Mouse (Mus musculus) c-Kit-positive CD71-negative TER-119-negative erythroid progenitor cells, embryonic 14.5 days (primary cell): ENCODE measurements around the gene Nfe2l3.
A peak's percentile ranks its signal among the peaks of the same experiment; 100 is the strongest.
"Not testable (repeated sequence)": the region's sequence is repeated elsewhere in the genome, so short reads cannot be mapped to it uniquely, and the experiment has no call there.

Source experiments
- DNase-seq: peaks from one replicate; pipeline ENCODE4 v3.0.0-alpha.2; 2013; ENCODE audit warnings: low read depth

Gene Nfe2l3

GRCm38 (mm10) chr6:51452927-51453503 is 20.5 kb downstream of the Nfe2l3 start:
- no peak for DNase-seq

- no peak for DNase-seq
Observed at GRCm38 (mm10) chr6:51454949-51455348, 22.5 kb downstream of the Nfe2l3 start.

- DNase-seq: no peak
Observed at GRCm38 (mm10) chr6:51456198-51456597, 23.7 kb downstream of the Nfe2l3 start.

GRCm38 (mm10) chr6:51457283-51457682 is 24.8 kb downstream of the Nfe2l3 start:
- DNase-seq: no peak

GRCm38 (mm10) chr6:51457770-51458387 is 25.4 kb downstream of the Nfe2l3 start:
- no peak for DNase-seq

GRCm38 (mm10) chr6:51458925-51459312 is 26.4 kb downstream of the Nfe2l3 start:
- no peak for DNase-seq

- DNase-seq: no peak
Observed at GRCm38 (mm10) chr6:51459313-51460020, 27.0 kb downstream of the Nfe2l3 start.

GRCm38 (mm10) chr6:51460021-51460360 is 27.5 kb downstream of the Nfe2l3 start:
- no peak for DNase-seq

- DNase-seq: no peak
Observed at GRCm38 (mm10) chr6:51460363-51460762, 27.9 kb downstream of the Nfe2l3 start.

- DNase-seq: no peak
Observed at GRCm38 (mm10) chr6:51467649-51468048, 35.2 kb downstream of the Nfe2l3 start.

GRCm38 (mm10) chr6:51468891-51469561 is 36.6 kb downstream of the Nfe2l3 start:
- no peak for DNase-seq

- DNase-seq: peak; percentile 99
Observed at GRCm38 (mm10) chr6:51469715-51470310, 37.3 kb downstream of the Nfe2l3 start, which contains the start of gene Hnrnpa2b1. TSS of gene Hnrnpa2b1 (minus strand) at chr6:51469894.

GRCm38 (mm10) chr6:51470311-51471178 is 38.1 kb downstream of the Nfe2l3 start, which contains the start of gene Cbx3:
TSS of gene Cbx3 (plus strand) at chr6:51470360.
- DNase-seq: peak; percentile 85

- DNase-seq: no peak
Observed at GRCm38 (mm10) chr6:51471179-51471505, 38.7 kb downstream of the Nfe2l3 start.

- DNase-seq: no peak
Observed at GRCm38 (mm10) chr6:51471782-51472181, 39.3 kb downstream of the Nfe2l3 start.

- DNase-seq: no peak
Observed at GRCm38 (mm10) chr6:51472213-51472612, 39.7 kb downstream of the Nfe2l3 start.

GRCm38 (mm10) chr6:51479136-51479731 is 46.8 kb downstream of the Nfe2l3 start:
- no peak for DNase-seq

- no peak for DNase-seq
Observed at GRCm38 (mm10) chr6:51481548-51481947, 49.1 kb downstream of the Nfe2l3 start.

GRCm38 (mm10) chr6:51483861-51484260 is 51.4 kb downstream of the Nfe2l3 start:
- DNase-seq: no peak

GRCm38 (mm10) chr6:51484556-51484955 is 52.1 kb downstream of the Nfe2l3 start:
- DNase-seq: not testable (repeated sequence)

GRCm38 (mm10) chr6:51485646-51486045 is 53.2 kb downstream of the Nfe2l3 start:
- DNase-seq: no peak
